Mouse (Mus musculus): Measurements from ENCODE around the gene Cd40.

Gene Cd40

DNA sequence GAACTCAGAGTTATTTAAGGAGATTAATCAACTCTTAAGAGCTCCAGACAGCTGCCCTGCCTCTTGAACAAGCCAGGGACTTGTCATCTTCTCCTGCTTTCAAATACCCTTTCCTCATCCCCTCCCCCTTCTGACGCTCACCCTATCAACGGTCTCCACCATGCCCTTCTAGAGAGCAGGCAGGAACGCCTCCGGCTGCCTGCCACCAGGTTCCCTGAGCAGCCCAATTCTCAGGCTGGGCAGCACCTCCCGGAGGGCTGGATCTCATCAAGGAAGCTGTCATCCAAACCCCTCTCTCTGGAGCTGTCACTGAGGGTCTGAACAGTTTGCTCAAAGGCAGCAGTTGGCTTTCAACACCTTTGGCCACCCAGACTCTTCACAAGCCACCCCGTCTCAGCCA, 45.3 kb downstream of the Cd40 start:
- DNase-seq (ENCODE audit: low read depth, low spot score): no peak

DNA sequence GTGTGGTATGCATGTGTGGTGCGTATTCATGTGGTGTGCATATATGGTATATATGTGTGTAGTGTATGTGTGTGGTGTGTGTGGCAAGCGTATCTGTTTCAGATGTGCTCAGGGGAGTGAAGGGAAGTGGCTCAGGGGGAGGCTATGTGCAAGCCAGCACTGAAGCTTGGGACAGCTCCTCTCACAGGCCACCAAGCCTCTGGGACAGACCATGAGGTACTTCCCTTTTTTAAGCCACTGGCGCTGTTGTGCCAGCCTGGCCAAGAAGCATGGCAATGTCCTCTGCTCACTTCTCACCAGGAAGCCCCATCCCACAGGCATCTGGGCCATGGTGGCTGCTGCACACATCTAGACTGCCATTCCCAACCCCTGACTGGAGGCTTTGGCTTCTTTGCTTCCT, 47.5 kb downstream of the Cd40 start:
- DNase-seq (ENCODE audit: low read depth, low spot score): no peak

DNA sequence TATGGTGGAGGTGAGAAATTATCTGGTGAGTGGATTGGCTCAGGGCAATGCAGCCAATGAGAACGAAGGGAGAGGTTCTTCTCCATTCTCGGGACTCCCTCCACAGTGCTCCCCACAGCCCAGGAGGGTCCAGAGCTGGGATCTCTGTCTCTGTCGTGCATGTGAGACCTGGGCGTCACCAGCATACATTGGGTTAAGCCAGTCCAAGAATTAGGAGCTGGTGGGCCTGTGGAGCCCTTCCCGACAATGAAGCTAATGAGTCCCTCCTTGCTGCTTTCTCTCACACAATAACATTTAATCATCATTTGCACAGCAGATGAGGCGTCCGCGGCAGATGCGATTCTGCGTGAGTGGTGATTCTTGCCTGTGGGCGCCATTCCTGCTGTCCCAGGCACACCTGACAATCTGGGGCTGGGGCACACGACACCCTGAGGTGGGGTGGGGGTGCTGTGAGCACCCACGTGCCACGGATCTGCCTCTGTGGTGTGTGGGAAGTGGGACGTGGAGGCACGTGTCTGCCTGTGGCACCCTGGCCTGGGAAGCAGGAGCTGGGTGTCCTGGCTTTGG, 50.2 kb downstream of the Cd40 start:
- DNase-seq (ENCODE audit: low read depth, low spot score): no peak

DNA sequence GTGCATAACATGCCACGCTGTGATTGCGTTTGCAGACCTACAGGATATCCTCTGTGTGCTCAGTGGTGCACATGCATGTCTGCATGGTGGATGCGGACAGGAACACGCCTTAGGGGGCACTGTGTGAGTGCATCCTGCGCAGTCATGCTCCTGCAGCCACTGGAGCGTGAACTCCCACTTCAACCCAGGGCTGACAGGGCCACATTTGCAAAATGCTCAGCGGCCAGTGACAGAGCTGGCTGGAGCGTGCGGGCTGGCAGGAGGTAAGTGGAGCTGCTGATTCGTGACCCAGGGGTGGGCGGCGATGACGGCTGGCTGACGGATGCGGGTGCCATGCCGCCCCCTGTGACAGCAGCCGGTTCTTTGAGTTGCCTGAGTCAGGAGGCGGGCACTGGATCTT, 51.2 kb downstream of the Cd40 start:
- DNase-seq (ENCODE audit: low read depth, low spot score): no peak

DNA sequence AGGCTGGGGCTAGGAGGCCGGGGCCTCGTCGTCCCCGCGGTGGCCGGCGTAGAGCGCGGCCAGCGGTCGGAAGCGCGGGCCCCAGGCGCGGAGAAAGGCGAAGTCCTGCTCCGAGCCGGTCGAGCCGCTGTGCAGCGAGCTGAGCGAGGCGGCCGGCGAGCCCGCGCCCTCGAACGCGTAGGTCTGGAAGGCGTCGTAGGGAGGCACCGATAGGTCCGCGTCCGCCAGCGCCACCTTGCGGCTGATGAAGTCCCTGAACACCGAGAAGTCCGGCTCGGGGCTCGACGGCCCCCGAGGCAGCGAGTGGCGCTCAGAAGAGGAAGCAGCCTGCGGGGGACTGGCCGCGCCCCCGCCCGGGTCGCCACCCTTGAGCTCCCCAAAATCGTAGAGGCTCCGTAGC, 56.7 kb downstream of the Cd40 start:
- DNase-seq (ENCODE audit: low read depth, low spot score): peak; percentile 73

DNA sequence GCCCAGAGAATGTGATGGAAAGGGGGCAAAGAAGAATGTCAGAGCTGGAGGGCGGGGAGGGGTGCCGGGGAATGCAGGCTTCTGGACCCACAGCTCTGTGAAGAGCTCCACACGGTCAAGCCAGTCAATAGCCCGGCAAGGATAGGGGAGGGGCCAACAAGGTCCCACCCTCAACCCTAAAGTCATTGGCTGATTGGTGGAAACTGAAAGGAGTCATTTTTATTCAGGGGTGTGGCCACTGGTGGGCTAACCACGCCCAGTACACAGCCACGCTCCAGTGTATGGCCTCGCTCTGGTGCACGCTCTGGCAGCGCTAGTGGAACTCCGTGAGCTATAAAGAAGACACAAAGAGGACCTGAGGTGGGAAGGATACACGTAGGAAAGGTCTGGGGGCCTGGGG, 58.3 kb downstream of the Cd40 start:
- no peak for DNase-seq (ENCODE audit: low read depth, low spot score)

DNA sequence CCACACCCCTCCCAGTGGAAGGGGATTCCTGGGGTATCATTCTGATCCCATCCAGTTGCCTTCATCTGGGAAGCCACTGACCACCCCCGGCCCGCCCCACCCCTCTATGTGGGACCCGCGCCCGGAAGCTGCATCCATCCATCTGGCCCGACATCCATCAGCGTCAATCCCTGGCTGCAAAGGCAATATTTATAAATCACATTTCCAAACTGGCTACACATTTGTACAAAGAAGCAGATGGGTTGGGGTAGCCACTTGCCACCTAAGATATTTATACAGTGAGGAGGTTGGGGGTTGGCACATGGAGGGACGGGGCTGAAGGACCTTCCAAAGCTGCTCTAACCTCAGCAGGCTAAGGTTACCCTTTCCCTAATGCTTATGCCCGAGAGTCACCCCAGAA, 65.3 kb downstream of the Cd40 start:
- no peak for DNase-seq (ENCODE audit: low read depth, low spot score)

DNA sequence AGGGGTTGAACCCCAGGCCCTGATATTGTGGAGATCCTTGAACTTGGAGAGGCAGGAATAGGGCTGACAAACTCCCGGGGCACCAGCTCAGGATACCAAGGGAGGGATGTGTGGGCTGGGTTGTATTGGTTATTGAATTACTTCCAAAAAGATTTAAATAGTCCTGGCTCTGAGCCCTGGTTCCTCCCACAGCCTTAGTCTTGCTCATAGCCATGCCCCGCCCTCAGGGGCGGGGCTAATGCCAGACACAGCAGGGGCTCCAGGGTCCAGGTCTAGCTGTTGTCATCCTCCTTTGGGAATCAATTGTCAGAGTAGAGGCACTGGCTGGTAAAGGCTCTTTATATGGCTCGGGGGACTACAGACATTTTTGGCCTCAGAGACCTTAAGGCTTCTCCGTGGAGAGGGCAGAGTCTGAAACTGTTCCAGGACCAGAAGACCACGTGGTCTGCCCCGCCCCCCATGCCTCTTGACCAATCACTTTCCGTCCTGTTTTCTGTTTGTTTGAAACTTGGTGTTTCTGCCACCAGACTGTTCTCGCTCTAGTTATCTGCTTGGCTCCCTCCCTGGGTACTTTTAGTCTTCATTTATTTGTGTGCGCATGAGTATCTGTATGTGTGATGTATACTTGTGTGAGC, 65.9 kb downstream of the Cd40 start:
- no peak for DNase-seq (ENCODE audit: low read depth, low spot score)

Data from CD4-positive helper T cell, adult 2 months (primary cell).